Mouse (Mus musculus) hindbrain, embryonic 11.5 days (tissue): ENCODE data around the gene Gm20388. TPM values are rescaled to one million over a fixed set of nuclear protein-coding genes. Genes with fewer than 3 reads are reported as not detected.

Experiments used
- ATAC-seq: fragments of 200-750 bp; cut with Nextera tagmentation; 2 replicates; pipeline ENCODE4 v1.8.0; 2017; ENCODE audit warnings: mild to moderate bottlenecking, moderate TSS enrichment, moderate library complexity; ENCODE audit not compliant: low FRiP score
- DNase-seq: peaks from one replicate; pipeline ENCODE4 v3.0.0-alpha.2; 2015; ENCODE audit warnings: low spot score
- H3K27ac ChIP-seq: fragments of 300-500 bp; sonication (generic); 2 replicates; pipeline ENCODE4 v1.5.1; 2014; ENCODE audit warnings: mild to moderate bottlenecking, low read depth, low read length
- H3K27me3 ChIP-seq: fragments of 300-500 bp; sonication (generic); 2 replicates; pipeline ENCODE4 v1.6.1; 2014; ENCODE audit warnings: mild to moderate bottlenecking, low read length, moderate library complexity, mixed read lengths; ENCODE audit not compliant: control insufficient read depth, insufficient read depth
- H3K36me3 ChIP-seq: fragments of 300-500 bp; sonication (generic); 2 replicates; pipeline ENCODE4 v1.6.1; 2014; ENCODE audit warnings: mild to moderate bottlenecking, low read length, moderate library complexity, mixed read lengths; ENCODE audit not compliant: control insufficient read depth, insufficient read depth
- H3K4me1 ChIP-seq: fragments of 300-500 bp; sonication (generic); replicated peaks from 2 replicates; pipeline ENCODE4 v1.6.1; 2014; ENCODE audit warnings: low read length, mixed read lengths; ENCODE audit not compliant: control insufficient read depth, insufficient read depth
- H3K4me2 ChIP-seq: fragments of 300-500 bp; sonication (generic); replicated peaks from 2 replicates; pipeline ENCODE4 v1.6.1; 2014; ENCODE audit warnings: mild to moderate bottlenecking, low read depth, low read length
- H3K4me3 ChIP-seq: fragments of 300-500 bp; sonication (generic); 2 replicates; pipeline ENCODE4 v1.5.1; 2014; ENCODE audit warnings: low read depth, low read length
- H3K9ac ChIP-seq: fragments of 300-500 bp; sonication (generic); 2 replicates; pipeline ENCODE4 v1.6.1; 2014; ENCODE audit warnings: low read depth, low read length
- H3K9me3 ChIP-seq: fragments of 300-500 bp; sonication (generic); 2 replicates; pipeline ENCODE4 v1.6.1; 2016; ENCODE audit warnings: low read length; ENCODE audit not compliant: control insufficient read depth
- WGBS: fragments of 180-500 bp; shearing (Covaris S2); extraction: QIAGEN DNeasy Blood & Tissue Kit; methylation state at CpG from one replicate; pipeline ENCODE4 v1.1.7; 2014; 5-methylcytosine and 5-hydroxymethylcytosine counted together
- polyA plus RNA-seq: library from polyadenylated mRNA; unstranded; fragments of >200 nt; fragmentation: Nextera tagmentation; extraction: Ambion mirVana; gene quantifications from 2 replicates; pipeline ENCODE4 v1.2.1, GENCODE M21; 2014

The Gm20388 gene
- polyA plus RNA-seq, 1 experiment from 2014 or later: 11.8 TPM

DNA sequence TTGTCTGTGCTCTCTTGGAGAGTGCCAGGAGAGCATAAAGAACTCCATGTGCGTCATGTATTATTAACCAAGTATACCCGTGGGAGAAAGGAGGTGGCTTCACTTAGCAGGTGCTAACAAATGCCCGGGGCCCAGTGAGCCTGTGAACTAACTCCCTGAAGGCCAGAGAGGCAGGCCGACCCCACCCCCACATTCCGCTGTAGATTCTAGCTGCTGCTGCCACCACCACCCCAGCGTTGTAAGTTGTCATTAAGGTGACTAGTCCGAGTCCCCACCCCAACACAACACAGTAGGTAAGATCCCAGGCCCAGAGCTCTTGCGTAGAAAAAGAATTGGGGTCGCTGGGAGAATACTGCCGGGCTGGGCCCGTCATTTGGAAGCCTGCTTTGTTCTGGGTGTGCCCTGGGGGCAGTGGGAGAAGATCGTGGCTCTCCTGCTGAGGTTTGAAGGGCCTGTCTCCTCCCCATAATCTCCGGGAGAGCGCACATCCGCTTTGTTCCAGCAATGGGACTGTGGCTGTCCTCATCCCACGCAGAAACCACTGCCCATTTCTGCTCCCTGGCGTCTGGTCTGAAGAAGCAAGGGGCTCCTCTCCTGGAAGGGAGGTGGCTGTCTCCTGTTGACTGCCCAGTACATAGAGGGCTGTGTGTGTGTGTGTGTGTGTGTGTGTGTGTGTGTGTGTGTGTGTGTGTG lies 1214.1 kb downstream of the Gm20388 start:
- ATAC-seq (peak; percentile 25; the same call in 1 of the 2 replicates), DNase-seq (peak; percentile 44)
- no peak overlapping the region for H3K4me3 ChIP-seq
- H3K9ac ChIP-seq: no peak overlapping the region
- peaks cover 99% of the 10 kb centered on the region for H3K27me3 ChIP-seq
- H3K36me3 ChIP-seq: no peaks in the 10 kb centered on the region
- no peaks in the 10 kb centered on the region for H3K9me3 ChIP-seq
- H3K27ac ChIP-seq: no peak overlapping the region
- peaks cover 5% of the 10 kb centered on the region for H3K4me1 ChIP-seq
- no peak overlapping the region for H3K4me2 ChIP-seq
- 3% methylated on average over 17 of the region's 17 CpGs for WGBS

DNA sequence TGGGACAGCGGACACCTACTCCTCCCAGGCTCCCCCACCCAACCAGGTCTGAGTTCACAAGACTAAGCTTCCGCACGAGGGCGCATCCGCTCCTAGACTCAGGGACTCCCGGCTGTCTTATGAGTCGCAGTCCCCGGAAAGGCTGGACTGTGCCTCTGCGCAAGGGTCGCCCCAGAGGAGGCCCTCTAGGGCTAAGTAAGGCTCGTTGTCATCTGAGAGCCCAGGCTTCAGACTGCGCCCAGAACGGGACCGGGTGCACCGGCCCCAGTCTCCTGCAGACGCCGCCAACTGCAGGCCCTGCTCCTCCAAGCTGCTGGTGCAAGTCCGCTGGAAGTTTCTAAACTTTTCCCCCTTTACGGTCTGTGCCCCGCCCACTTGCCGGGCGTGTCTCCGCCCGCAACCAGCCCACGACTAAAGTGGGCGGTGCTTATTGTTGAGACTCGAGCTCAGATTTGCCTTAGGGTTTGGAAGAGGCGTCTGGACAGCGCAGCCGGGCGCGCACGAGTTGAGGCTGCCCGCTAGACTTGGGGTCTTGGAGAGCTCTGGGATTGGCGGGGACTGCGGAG lies 1214.8 kb downstream of the Gm20388 start:
- H3K27ac ChIP-seq: no peak overlapping the region
- under 1% methylated on average over 34 of the region's 36 CpGs for WGBS

GRCm38 (mm10) chr8:121126191-121126590 lies 1215.5 kb downstream of the Gm20388 start:
- Histone ChIP-seq H3K27me3 (peaks cover 99% of the 10 kb centered on the region), H3K4me3 (no peak overlapping the region), H3K9ac (no peak overlapping the region), H3K4me1 (peaks cover 5% of the 10 kb centered on the region), H3K27ac (no peak overlapping the region), H3K4me2 (no peak overlapping the region), H3K9me3 (no peaks in the 10 kb centered on the region), H3K36me3 (no peaks in the 10 kb centered on the region)
- ATAC-seq (no peak), DNase-seq (peak; percentile 27)
- WGBS: 3% methylated on average over 6 of the region's 6 CpGs

More for the DNA sequence above, 1214.8 kb downstream of the Gm20388 start:
- peak; percentile 65 for ATAC-seq
- Histone ChIP-seq H3K9ac (no peak overlapping the region), H3K4me3 (peak overlapping the region; percentile 17; the same call in 1 of the 2 replicates), H3K27me3 (peaks cover 99% of the 10 kb centered on the region), H3K4me2 (peak overlapping the region; percentile 48), H3K36me3 (no peaks in the 10 kb centered on the region), H3K9me3 (no peaks in the 10 kb centered on the region), H3K4me1 (peaks cover 5% of the 10 kb centered on the region)
- peak; percentile 83 for DNase-seq

GRCm38 (mm10) chr8:121126694-121127093 lies 1216.1 kb downstream of the Gm20388 start:
- ATAC-seq (no peak), DNase-seq (no peak)
- WGBS: 7% methylated on average over 5 of the region's 6 CpGs
- Histone ChIP-seq H3K27ac (no peak overlapping the region), H3K4me2 (no peak overlapping the region), H3K9ac (no peak overlapping the region), H3K9me3 (no peaks in the 10 kb centered on the region), H3K27me3 (peaks cover 95% of the 10 kb centered on the region), H3K4me3 (no peak overlapping the region), H3K4me1 (peaks cover 5% of the 10 kb centered on the region), H3K36me3 (no peaks in the 10 kb centered on the region)

GRCm38 (mm10) chr8:121127291-121127701 lies 1216.7 kb downstream of the Gm20388 start:
- DNase-seq: peak; percentile 48
- 3% methylated on average over 11 of the region's 11 CpGs for WGBS

GRCm38 (mm10) chr8:121127756-121128375 lies 1217.2 kb downstream of the Gm20388 start, which contains the start of gene Foxl1:
Foxl1 (plus strand) TSS chr8:121127940.
- H3K36me3 ChIP-seq: no peaks in the 10 kb centered on the region
- DNase-seq: peak; percentile 66
- peak within 1 kb of the TSS; percentile 8; the same call in 1 of the 2 replicates for H3K4me3 ChIP-seq
- no peak within 1 kb of the TSS for H3K9ac ChIP-seq
- ATAC-seq: no peak
- H3K4me1 ChIP-seq: peaks cover 5% of the 10 kb centered on the region
- peak within 1 kb of the TSS; percentile 21 for H3K4me2 ChIP-seq
- WGBS: under 1% methylated on average over 43 of the region's 43 CpGs
- H3K9me3 ChIP-seq: no peaks in the 10 kb centered on the region
- peaks cover 86% of the 10 kb centered on the region for H3K27me3 ChIP-seq
- no peak within 1 kb of the TSS for H3K27ac ChIP-seq

More at GRCm38 (mm10) chr8:121127291-121127701, 1216.7 kb downstream of the Gm20388 start:
- ATAC-seq: no peak
- peaks cover 5% of the 10 kb centered on the region for H3K4me1 ChIP-seq
- no peak overlapping the region for H3K27ac ChIP-seq
- H3K9ac ChIP-seq: no peak overlapping the region
- H3K4me2 ChIP-seq: no peak overlapping the region
- H3K36me3 ChIP-seq: no peaks in the 10 kb centered on the region
- peaks cover 92% of the 10 kb centered on the region for H3K27me3 ChIP-seq
- H3K9me3 ChIP-seq: no peaks in the 10 kb centered on the region
- no peak overlapping the region for H3K4me3 ChIP-seq

- Histone ChIP-seq H3K27ac (no peak overlapping the region), H3K9ac (no peak overlapping the region), H3K4me2 (peak overlapping the region; percentile 21), H3K9me3 (no peaks in the 10 kb centered on the region), H3K36me3 (no peaks in the 10 kb centered on the region), H3K4me1 (peaks cover 5% of the 10 kb centered on the region), H3K4me3 (peak overlapping the region; percentile 8; the same call in 1 of the 2 replicates), H3K27me3 (peaks cover 80% of the 10 kb centered on the region)
- ATAC-seq (no peak), DNase-seq (peak; percentile 52)
- under 1% methylated on average over 54 of the region's 55 CpGs for WGBS
These were observed 1218.1 kb downstream of the Gm20388 start for GRCm38 (mm10) chr8:121128531-121129264.

GRCm38 (mm10) chr8:121129265-121129940 lies 1218.8 kb downstream of the Gm20388 start:
- Histone ChIP-seq H3K4me1 (peaks cover 5% of the 10 kb centered on the region), H3K9me3 (no peaks in the 10 kb centered on the region), H3K4me3 (no peak overlapping the region; the same call in 1 of the 2 replicates), H3K36me3 (no peaks in the 10 kb centered on the region), H3K27ac (no peak overlapping the region), H3K27me3 (peaks cover 74% of the 10 kb centered on the region), H3K9ac (no peak overlapping the region), H3K4me2 (no peak overlapping the region)
- no peak for ATAC-seq
- 17% methylated on average over 16 of the region's 16 CpGs for WGBS
- no peak for DNase-seq
